Mouse (Mus musculus): Measurements from ENCODE around the gene Usp46. TPM values are rescaled to one million over a fixed set of nuclear protein-coding genes. Genes with fewer than 3 reads are reported as not detected.

Usp46 gene
- total and polyA plus RNA-seq, 3 experiments = 14.5 to 23.6 TPM; not detected in 1

- no peaks in the 10 kb centered on the region for H3K36me3 ChIP-seq (ENCODE audit: control insufficient read depth in 1 of 2, insufficient read depth in 2 of 2, low read length in 2 of 2)
- no peak overlapping the region for H3K9ac ChIP-seq (ENCODE audit: control insufficient read depth, low read depth, low read length, poor library complexity, severe bottlenecking)
- no peaks in the 10 kb centered on the region for H3K79me2 ChIP-seq (ENCODE audit: control insufficient read depth, insufficient read depth, low read length, poor library complexity)
- DNase-seq (ENCODE audit: low read depth, low spot score) = no peak
- H3K27me3 ChIP-seq (ENCODE audit: control insufficient read depth in 1 of 2, insufficient read depth in 2 of 2, low read length in 2 of 2) = no peaks in the 10 kb centered on the region; a peak in 1 of 4 replicates
- H3K4me1 ChIP-seq (ENCODE audit: control insufficient read depth in 1 of 2, insufficient read depth in 2 of 2, low read length in 2 of 2) = no peaks in the 10 kb centered on the region
- no peak overlapping the region for H3K4me3 ChIP-seq (ENCODE audit: control insufficient read depth in 1 of 2, insufficient read depth in 1 of 2, low read depth in 2 of 2, low read length in 2 of 2)
- no peaks in the 10 kb centered on the region for H3K9me3 ChIP-seq (replicated peaks; ENCODE audit: insufficient read depth, low read length)
- no peak overlapping the region for H3K27ac ChIP-seq (ENCODE audit: control insufficient read depth, low read depth, low read length)
- no peak for TF ChIP-seq MYB (IDR thresholded peaks at IDR 0.05; ENCODE audit: low read depth, low read length)
- no peak for TF ChIP-seq EP300 (IDR thresholded peaks at IDR 0.05; ENCODE audit: low read depth in 1 of 2, low read length in 2 of 2)
- no peak for TF ChIP-seq MAZ (IDR thresholded peaks at IDR 0.05; ENCODE audit: low read depth, low read length)
- no peak for TF ChIP-seq TAL1 (IDR thresholded peaks at IDR 0.05; ENCODE audit: low read length)
- no peak for TF ChIP-seq POLR2AphosphoS2 (IDR thresholded peaks at IDR 0.05; ENCODE audit: low read length)
- no peak for TF ChIP-seq KAT2A (conservative IDR thresholded peaks at IDR 0.05; ENCODE audit: low read depth, low read length)
- TF ChIP-seq SMC3 (IDR thresholded peaks at IDR 0.05; ENCODE audit: low read depth, low read length) = no peak
- no peak for TF ChIP-seq ZC3H11A (IDR thresholded peaks at IDR 0.05; ENCODE audit: low read depth, low read length)
- TF ChIP-seq SIN3A (IDR thresholded peaks at IDR 0.05; ENCODE audit: low read length) = no peak
- no peak for TF ChIP-seq USF2 (IDR thresholded peaks at IDR 0.05; ENCODE audit: borderline replicate concordance in 1 of 2, insufficient read depth in 1 of 2, low read depth in 1 of 2, low read length in 2 of 2)
- TF ChIP-seq MYC (IDR thresholded peaks at IDR 0.05; ENCODE audit: low read depth, low read length) = no peak
- no peak for TF ChIP-seq TCF12 (IDR thresholded peaks at IDR 0.05; ENCODE audit: low read depth, low read length)
- TF ChIP-seq NRF1 (IDR thresholded peaks at IDR 0.05; ENCODE audit: insufficient read depth, low read depth, low read length, poor library complexity, severe bottlenecking) = no peak
- TF ChIP-seq USF1 (IDR thresholded peaks at IDR 0.05; ENCODE audit: low read depth, low read length) = no peak
- no peak for TF ChIP-seq E2F4 (IDR thresholded peaks at IDR 0.05; ENCODE audit: borderline replicate concordance, low read depth, low read length)
Measured at GRCm38 (mm10) chr5:73971701-73972100, 96.5 kb downstream of the Usp46 start.

GRCm38 (mm10) chr5:73970024-73970628, 98.1 kb downstream of the Usp46 start:
- no peak overlapping the region for H3K27ac ChIP-seq (ENCODE audit: control insufficient read depth, low read depth, low read length)
- no peak for DNase-seq (ENCODE audit: low read depth, low spot score)
- H3K4me3 ChIP-seq (ENCODE audit: control insufficient read depth in 1 of 2, insufficient read depth in 1 of 2, low read depth in 2 of 2, low read length in 2 of 2) = no peak overlapping the region
- no peaks in the 10 kb centered on the region for H3K36me3 ChIP-seq (ENCODE audit: control insufficient read depth in 1 of 2, insufficient read depth in 2 of 2, low read length in 2 of 2)
- TF ChIP-seq TBP (IDR thresholded peaks at IDR 0.05; ENCODE audit: low read depth, low read length) (no peak), ZMIZ1 (IDR thresholded peaks at IDR 0.05; ENCODE audit: low read depth, low read length) (no peak), ZC3H11A (IDR thresholded peaks at IDR 0.05; ENCODE audit: low read depth, low read length) (no peak), CTCF (IDR thresholded peaks at IDR 0.05 in 2 of 3, conservative IDR thresholded peaks at IDR 0.05 in 1 of 3; ENCODE audit: control insufficient read depth in 1 of 3, insufficient read depth in 1 of 3, low read depth in 2 of 3, low read length in 3 of 3, poor library complexity in 1 of 3, severe bottlenecking in 1 of 3) (no peak), E2F4 (IDR thresholded peaks at IDR 0.05; ENCODE audit: borderline replicate concordance, low read depth, low read length) (no peak)
- no peaks in the 10 kb centered on the region for H3K4me1 ChIP-seq (ENCODE audit: control insufficient read depth in 1 of 2, insufficient read depth in 2 of 2, low read length in 2 of 2)
- H3K9me3 ChIP-seq (replicated peaks; ENCODE audit: insufficient read depth, low read length) = no peaks in the 10 kb centered on the region
- no peaks in the 10 kb centered on the region for H3K79me2 ChIP-seq (ENCODE audit: control insufficient read depth, insufficient read depth, low read length, poor library complexity)
- H3K27me3 ChIP-seq (ENCODE audit: control insufficient read depth in 1 of 2, insufficient read depth in 2 of 2, low read length in 2 of 2) = peaks cover 0 to 2% of the 10 kb centered on the region in 2 experiments; a peak in 2 of 4 replicates
- no peak overlapping the region for H3K9ac ChIP-seq (ENCODE audit: control insufficient read depth, low read depth, low read length, poor library complexity, severe bottlenecking)

Data from MEL (cell line).